Mouse (Mus musculus) embryonic facial prominence, embryonic 15.5 days (tissue): ENCODE measurements around the gene Serpini1. TPM values are rescaled to one million over a fixed set of nuclear protein-coding genes. Genes with fewer than 3 reads are reported as not detected.

Source experiments
- ATAC-seq: fragments of 200-750 bp; cut with Nextera tagmentation; 2 replicates; pipeline ENCODE4 v1.8.0; 2017; ENCODE audit warnings: low read depth, moderate TSS enrichment; ENCODE audit not compliant: insufficient number of reproducible peaks, low FRiP score, low TSS enrichment
- H3K27ac ChIP-seq: fragments of 300-500 bp; sonication (generic); replicated peaks from 2 replicates; pipeline ENCODE4 v1.5.1; 2015; ENCODE audit warnings: mild to moderate bottlenecking, inconsistent platforms
- H3K27me3 ChIP-seq: fragments of 300-500 bp; sonication (generic); 2 replicates; pipeline ENCODE4 v1.6.1; 2015; ENCODE audit warnings: inconsistent platforms
- H3K36me3 ChIP-seq: fragments of 300-500 bp; sonication (generic); 2 replicates; pipeline ENCODE4 v1.6.1; 2015; ENCODE audit warnings: mild to moderate bottlenecking, inconsistent platforms
- H3K4me1 ChIP-seq: fragments of 300-500 bp; sonication (generic); 2 replicates; pipeline ENCODE4 v1.6.1; 2015; ENCODE audit warnings: inconsistent platforms
- H3K4me2 ChIP-seq: fragments of 300-500 bp; sonication (generic); replicated peaks from 2 replicates; pipeline ENCODE4 v1.6.1; 2015; ENCODE audit warnings: mild to moderate bottlenecking, inconsistent platforms
- H3K4me3 ChIP-seq: fragments of 300-500 bp; sonication (generic); replicated peaks from 2 replicates; pipeline ENCODE4 v1.5.1; 2015; ENCODE audit warnings: mild to moderate bottlenecking, inconsistent platforms
- H3K9ac ChIP-seq: fragments of 300-500 bp; sonication (generic); 2 replicates; pipeline ENCODE4 v1.6.1; 2015; ENCODE audit warnings: inconsistent platforms
- H3K9me3 ChIP-seq: fragments of 300-500 bp; sonication (generic); replicated peaks from 2 replicates; pipeline ENCODE4 v1.6.1; 2016; ENCODE audit warnings: inconsistent platforms
- WGBS: fragments of 180-500 bp; shearing (Covaris S2); methylation state at CpG from one replicate; pipeline ENCODE4 v1.1.7; 2015; 5-methylcytosine and 5-hydroxymethylcytosine counted together
- polyA plus RNA-seq: library from polyadenylated mRNA; unstranded; fragments of >200 nt; fragmentation: Nextera tagmentation; extraction: Ambion mirVana; gene quantifications from 2 replicates; pipeline ENCODE4 v1.2.1, GENCODE M21; 2015

Gene Serpini1
- polyA plus RNA-seq, 1 experiment from 2014 or later: 5.9 TPM

GRCm38 (mm10) chr3:75686775-75687174 is 129.4 kb downstream of the Serpini1 start:
- WGBS: 62% methylated on average over 2 of the region's 2 CpGs
- Histone ChIP-seq H3K36me3 (no peaks in the 10 kb centered on the region), H3K27me3 (no peaks in the 10 kb centered on the region), H3K9me3 (no peaks in the 10 kb centered on the region), H3K4me3 (no peak overlapping the region), H3K4me1 (no peaks in the 10 kb centered on the region), H3K4me2 (no peak overlapping the region), H3K9ac (no peak overlapping the region), H3K27ac (no peak overlapping the region)
- no peak for ATAC-seq

DNA sequence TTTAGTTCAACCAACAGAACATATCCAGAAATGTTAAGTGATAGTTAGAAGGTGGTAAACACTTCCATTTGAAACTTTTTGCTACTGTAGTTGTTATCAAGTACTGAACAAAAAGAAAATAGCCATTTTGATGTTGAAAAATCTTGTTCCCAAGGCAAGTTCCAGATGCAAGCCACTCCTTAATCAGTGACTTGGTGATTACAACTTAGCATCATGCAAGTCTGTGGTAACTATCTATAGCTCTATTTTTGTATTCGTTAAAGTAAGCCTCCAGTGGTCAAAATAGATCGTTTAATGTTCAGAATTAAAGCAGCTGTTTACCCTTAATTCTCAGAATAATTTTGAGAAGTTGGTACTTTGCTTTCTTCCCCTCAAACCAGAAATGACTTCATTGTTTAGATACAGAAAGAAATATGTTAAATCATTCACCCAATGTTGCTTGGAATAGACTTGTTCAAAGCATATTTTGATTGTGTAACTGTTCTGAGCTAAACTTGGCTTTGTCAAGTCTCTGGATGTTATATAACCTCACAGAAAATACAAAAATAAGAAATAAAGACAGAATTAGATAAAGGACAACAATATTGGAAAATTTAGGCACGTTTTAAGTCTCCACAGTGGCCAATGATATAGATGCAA is 130.0 kb downstream of the Serpini1 start:
- WGBS: 70% methylated on average over 3 of the region's 3 CpGs
- Histone ChIP-seq H3K27me3 (no peaks in the 10 kb centered on the region), H3K9ac (no peak overlapping the region)

GRCm38 (mm10) chr3:75690321-75690720 is 133.0 kb downstream of the Serpini1 start:
- no peak overlapping the region for H3K9ac ChIP-seq
- H3K4me1 ChIP-seq: no peaks in the 10 kb centered on the region
- H3K36me3 ChIP-seq: no peaks in the 10 kb centered on the region
- no peak overlapping the region for H3K27ac ChIP-seq
- H3K9me3 ChIP-seq: no peaks in the 10 kb centered on the region
- no peak overlapping the region for H3K4me3 ChIP-seq
- ATAC-seq: no peak
- H3K4me2 ChIP-seq: no peak overlapping the region
- no peaks in the 10 kb centered on the region for H3K27me3 ChIP-seq

More for the DNA sequence above, 130.0 kb downstream of the Serpini1 start:
- H3K27ac ChIP-seq: no peak overlapping the region
- no peak for ATAC-seq
- no peaks in the 10 kb centered on the region for H3K4me1 ChIP-seq
- H3K36me3 ChIP-seq: no peaks in the 10 kb centered on the region
- H3K4me2 ChIP-seq: no peak overlapping the region
- H3K9me3 ChIP-seq: no peaks in the 10 kb centered on the region
- no peak overlapping the region for H3K4me3 ChIP-seq

GRCm38 (mm10) chr3:75692088-75692487 is 134.7 kb downstream of the Serpini1 start:
- Histone ChIP-seq H3K9ac (no peak overlapping the region), H3K4me1 (no peaks in the 10 kb centered on the region), H3K4me3 (no peak overlapping the region), H3K27ac (no peak overlapping the region), H3K36me3 (no peaks in the 10 kb centered on the region), H3K27me3 (no peaks in the 10 kb centered on the region), H3K4me2 (no peak overlapping the region), H3K9me3 (no peaks in the 10 kb centered on the region)
- 73% methylated on average over 1 of the region's 1 CpGs for WGBS
- no peak for ATAC-seq

Other genes starting within 250 kb of the Serpini1 start
- gene Wdr49, start 75.4 kb upstream of the Serpini1 start, polyA plus RNA-seq: 0.12 TPM in 1 of 2 replicates, not detected in the other
- gene Pdcd10, start 691 bp upstream of the Serpini1 start, polyA plus RNA-seq: 75.1 and 78.1 TPM in 2 replicates
- not detected in 2 replicates for gene Gm29133, start 190.7 kb downstream of the Serpini1 start, polyA plus RNA-seq